Mouse (Mus musculus) neural tube, embryonic 11.5 days (tissue): ENCODE results near the gene Sgms1. TPM values are rescaled to one million over a fixed set of nuclear protein-coding genes. Genes with fewer than 3 reads are reported as not detected.

Source experiments
- ATAC-seq: fragments of 200-750 bp; cut with Nextera tagmentation; 2 replicates; pipeline ENCODE4 v1.8.0; 2017; ENCODE audit warnings: moderate number of reproducible peaks, mild to moderate bottlenecking, moderate TSS enrichment, moderate library complexity; ENCODE audit not compliant: insufficient read depth, low FRiP score, low TSS enrichment
- DNase-seq: peaks from one replicate; pipeline ENCODE4 v3.0.0-alpha.2; 2015; ENCODE audit warnings: low spot score
- H3K27ac ChIP-seq: fragments of 300-500 bp; sonication (generic); 2 replicates; pipeline ENCODE4 v1.5.1; 2014; ENCODE audit warnings: low read depth, mild to moderate bottlenecking, low read length
- H3K27me3 ChIP-seq: fragments of 300-500 bp; sonication (generic); 2 replicates; pipeline ENCODE4 v1.6.1; 2014; ENCODE audit warnings: mild to moderate bottlenecking, low read length, mixed read lengths; ENCODE audit not compliant: control insufficient read depth, insufficient read depth
- H3K36me3 ChIP-seq: fragments of 300-500 bp; sonication (generic); 2 replicates; pipeline ENCODE4 v1.6.1; 2014; ENCODE audit warnings: mild to moderate bottlenecking, low read length, moderate library complexity, mixed read lengths; ENCODE audit not compliant: control insufficient read depth, insufficient read depth
- H3K4me1 ChIP-seq: fragments of 300-500 bp; sonication (generic); 2 replicates; pipeline ENCODE4 v1.6.1; 2014; ENCODE audit warnings: low read length, mixed read lengths; ENCODE audit not compliant: control insufficient read depth, insufficient read depth
- H3K4me2 ChIP-seq: fragments of 300-500 bp; sonication (generic); 2 replicates; pipeline ENCODE4 v1.6.1; 2014; ENCODE audit warnings: low read depth, mild to moderate bottlenecking, moderate library complexity
- H3K4me3 ChIP-seq: fragments of 300-500 bp; sonication (generic); 2 replicates; pipeline ENCODE4 v1.5.1; 2014; ENCODE audit warnings: low read depth, low read length
- H3K9ac ChIP-seq: fragments of 300-500 bp; sonication (generic); 2 replicates; pipeline ENCODE4 v1.6.1; 2014; ENCODE audit warnings: mild to moderate bottlenecking, low read length
- H3K9me3 ChIP-seq: fragments of 300-500 bp; sonication (generic); 2 replicates; pipeline ENCODE4 v1.6.1; 2016; ENCODE audit warnings: low read length; ENCODE audit not compliant: control insufficient read depth
- WGBS: fragments of 180-500 bp; shearing (Covaris S2); extraction: QIAGEN DNeasy Blood & Tissue Kit; methylation state at CpG from one replicate; pipeline ENCODE4 v1.1.7; 2014; 5-methylcytosine and 5-hydroxymethylcytosine counted together
- polyA plus RNA-seq: library from polyadenylated mRNA; unstranded; fragments of >200 nt; fragmentation: Nextera tagmentation; extraction: Ambion mirVana; gene quantifications from 2 replicates; pipeline ENCODE4 v1.2.1, GENCODE M21; 2014

Sgms1 gene
- polyA plus RNA-seq, 1 experiment from 2014 or later: 11.0 TPM

DNA sequence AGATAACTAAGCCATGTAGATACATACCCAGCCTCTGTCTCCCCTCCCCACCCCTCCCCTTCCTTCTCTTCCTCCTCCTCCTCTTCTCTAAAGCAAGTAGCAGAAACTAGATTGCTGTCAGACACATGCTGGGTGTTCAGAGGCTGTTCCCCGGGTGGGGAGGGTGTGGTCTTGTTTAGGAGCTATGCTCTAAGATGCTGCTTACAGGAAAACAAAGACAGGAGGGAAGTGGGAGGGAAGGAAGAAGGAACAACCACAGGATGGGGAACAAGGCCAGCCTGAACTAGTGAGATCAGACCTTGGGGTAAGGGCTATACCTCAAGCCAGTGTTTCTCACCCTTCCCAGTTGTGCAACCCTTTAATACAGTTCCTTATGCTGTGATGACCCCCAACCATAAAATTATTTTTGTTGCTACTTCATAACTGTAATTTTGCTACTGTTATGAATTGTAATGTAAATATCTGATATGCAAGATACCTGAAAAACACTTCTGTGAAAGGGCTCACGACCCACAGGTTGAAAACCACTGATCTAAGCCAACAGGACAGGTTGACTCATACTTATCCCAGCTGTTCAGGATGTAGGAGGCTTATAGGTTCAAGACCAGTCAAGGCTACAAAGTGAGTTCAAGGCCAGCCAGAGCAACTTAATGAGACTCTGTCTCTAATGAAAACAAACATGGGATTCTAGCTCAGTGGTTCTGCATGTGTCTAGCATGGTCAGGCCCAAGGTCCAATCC, 61.3 kb downstream of the Sgms1 start:
- no peak for ATAC-seq
- no peaks in the 10 kb centered on the region for H3K4me1 ChIP-seq
- H3K9ac ChIP-seq: no peak overlapping the region
- DNase-seq: no peak
- WGBS: 52% methylated on average over 2 of the region's 2 CpGs
- no peaks in the 10 kb centered on the region for H3K36me3 ChIP-seq
- H3K4me2 ChIP-seq: no peak overlapping the region
- no peaks in the 10 kb centered on the region for H3K27me3 ChIP-seq
- no peaks in the 10 kb centered on the region for H3K9me3 ChIP-seq
- no peak overlapping the region for H3K4me3 ChIP-seq
- no peak overlapping the region for H3K27ac ChIP-seq

DNA sequence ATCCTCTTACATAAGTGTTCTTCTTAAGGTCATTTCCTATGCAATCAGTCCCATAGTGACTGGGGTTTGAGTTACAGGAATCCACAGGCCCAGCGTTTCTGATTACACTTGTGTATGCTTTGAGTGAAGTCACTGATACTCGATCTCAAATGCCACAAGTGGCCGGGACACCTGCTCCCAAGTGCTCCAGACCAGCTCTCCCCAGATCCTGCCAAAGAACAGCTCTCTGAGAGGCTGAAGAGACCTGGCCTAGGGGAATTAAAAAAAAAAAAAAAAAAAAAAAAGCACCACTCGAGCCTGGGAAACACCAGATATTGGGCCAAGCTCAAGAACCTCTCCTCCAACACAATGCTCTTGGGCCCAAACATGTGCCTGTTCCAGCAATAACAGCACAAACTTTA, 62.9 kb downstream of the Sgms1 start:
- DNase-seq (no peak), ATAC-seq (no peak)
- Histone ChIP-seq H3K4me2 (no peak overlapping the region), H3K4me1 (no peaks in the 10 kb centered on the region), H3K27ac (no peak overlapping the region), H3K27me3 (no peaks in the 10 kb centered on the region), H3K9ac (no peak overlapping the region), H3K4me3 (no peak overlapping the region), H3K36me3 (no peaks in the 10 kb centered on the region), H3K9me3 (no peaks in the 10 kb centered on the region)
- 66% methylated on average over 4 of the region's 4 CpGs for WGBS

DNA sequence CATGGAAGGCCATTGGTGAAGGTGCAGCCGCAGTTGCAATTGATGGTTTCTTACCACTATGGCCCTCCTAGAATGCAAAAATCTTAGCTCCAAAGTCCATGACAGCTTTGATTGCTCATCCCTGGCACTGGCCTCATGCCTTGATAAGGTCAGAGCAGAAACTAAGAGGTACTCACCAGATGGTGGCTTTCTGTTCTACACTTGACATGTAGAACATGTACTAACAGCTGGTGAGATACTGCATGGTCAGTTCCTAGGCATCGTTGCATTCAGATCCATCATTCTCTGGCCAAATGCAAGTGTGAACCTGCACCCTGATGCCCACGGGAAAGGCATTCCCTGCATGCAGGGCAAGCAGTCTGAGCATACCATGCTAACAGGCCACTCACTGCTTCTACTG, 63.4 kb downstream of the Sgms1 start:
- no peak for DNase-seq
- Histone ChIP-seq H3K9me3 (no peaks in the 10 kb centered on the region), H3K4me2 (no peak overlapping the region), H3K36me3 (no peaks in the 10 kb centered on the region), H3K4me3 (no peak overlapping the region), H3K27ac (no peak overlapping the region), H3K4me1 (no peaks in the 10 kb centered on the region), H3K9ac (no peak overlapping the region), H3K27me3 (no peaks in the 10 kb centered on the region)
- no peak for ATAC-seq
- WGBS: 83% methylated on average over 3 of the region's 3 CpGs

DNA sequence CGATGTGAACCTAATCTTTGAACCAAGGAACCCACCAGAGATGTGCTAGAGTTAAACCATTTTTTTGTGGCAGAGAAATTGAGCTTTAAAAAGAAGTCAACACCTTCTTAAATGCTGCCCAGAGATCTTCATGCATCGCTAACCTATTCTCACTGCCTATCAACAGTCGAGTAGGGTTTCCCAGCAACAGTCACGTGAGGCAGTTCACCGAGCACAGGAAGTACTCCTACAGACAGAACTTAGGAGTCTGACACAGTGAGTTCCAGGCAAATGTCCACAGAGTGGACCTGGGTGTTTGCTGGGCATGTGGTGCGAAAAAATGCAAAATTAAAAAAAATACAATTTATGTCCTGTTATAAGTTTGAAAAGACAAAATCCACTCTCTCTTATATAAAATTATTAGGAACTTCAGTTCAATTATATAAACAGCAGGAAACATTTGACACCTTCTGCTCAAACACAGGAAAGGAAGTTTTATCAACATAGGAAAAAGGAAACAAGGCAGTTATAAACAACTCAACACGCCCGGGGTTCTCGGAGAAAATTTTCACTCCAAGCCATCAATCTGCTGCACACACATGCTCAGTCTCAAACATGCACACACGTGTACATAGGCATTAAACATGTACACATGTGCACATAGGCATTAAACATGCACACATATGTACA, 64.3 kb downstream of the Sgms1 start:
- H3K27ac ChIP-seq: no peak overlapping the region
- no peak overlapping the region for H3K4me2 ChIP-seq
- no peaks in the 10 kb centered on the region for H3K27me3 ChIP-seq
- H3K9me3 ChIP-seq: no peaks in the 10 kb centered on the region
- H3K36me3 ChIP-seq: no peaks in the 10 kb centered on the region
- WGBS: 64% methylated on average over 10 of the region's 10 CpGs
- H3K4me1 ChIP-seq: no peaks in the 10 kb centered on the region
- ATAC-seq: no peak
- DNase-seq: no peak
- H3K4me3 ChIP-seq: no peak overlapping the region
- no peak overlapping the region for H3K9ac ChIP-seq

DNA sequence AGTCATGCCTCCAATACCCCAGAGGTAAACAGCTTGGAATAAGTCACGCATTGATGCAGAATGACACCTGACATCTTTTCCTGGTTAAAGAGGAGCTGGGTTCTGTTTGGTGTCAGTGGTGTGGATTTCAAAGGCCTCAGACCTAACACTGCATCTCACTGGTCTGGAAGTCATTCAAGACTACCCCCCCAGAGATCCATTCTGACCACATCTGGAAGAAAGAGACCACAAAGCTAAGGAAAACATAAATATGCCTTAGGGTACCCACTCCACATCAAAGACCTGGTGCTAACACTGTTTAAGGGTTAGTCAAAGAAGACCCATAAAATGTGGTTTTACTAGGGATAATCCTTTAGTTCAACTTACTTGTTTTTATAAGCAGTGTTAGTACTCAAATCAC, 65.0 kb downstream of the Sgms1 start:
- Histone ChIP-seq H3K36me3 (no peaks in the 10 kb centered on the region), H3K9ac (no peak overlapping the region), H3K4me2 (no peak overlapping the region), H3K27ac (no peak overlapping the region), H3K4me3 (no peak overlapping the region), H3K4me1 (no peaks in the 10 kb centered on the region; the same call in 1 of the 2 replicates), H3K9me3 (no peaks in the 10 kb centered on the region), H3K27me3 (no peaks in the 10 kb centered on the region)
- 60% methylated on average over 1 of the region's 1 CpGs for WGBS
- ATAC-seq: no peak
- DNase-seq: no peak

DNA sequence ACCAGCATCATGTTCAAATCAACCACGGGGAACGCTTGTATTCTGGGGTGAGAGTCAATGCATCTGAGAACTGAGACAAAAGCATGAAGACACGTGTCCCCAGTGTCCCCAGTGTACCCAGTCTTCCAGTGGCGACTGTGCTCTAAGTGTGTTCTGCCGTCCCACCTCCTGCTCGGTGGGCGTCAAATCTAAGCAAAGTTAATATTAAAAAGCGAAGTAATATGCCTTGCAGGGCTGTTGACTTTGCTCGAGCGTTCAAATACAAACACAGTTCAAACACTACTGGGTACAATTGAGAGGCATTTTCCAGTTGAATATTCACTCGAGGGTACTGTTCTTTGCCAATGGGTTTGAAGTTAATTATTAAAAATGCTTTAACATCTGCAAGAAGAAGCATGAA, 66.4 kb downstream of the Sgms1 start:
- WGBS: 50% methylated on average over 11 of the region's 11 CpGs
- ATAC-seq: no peak

DNA sequence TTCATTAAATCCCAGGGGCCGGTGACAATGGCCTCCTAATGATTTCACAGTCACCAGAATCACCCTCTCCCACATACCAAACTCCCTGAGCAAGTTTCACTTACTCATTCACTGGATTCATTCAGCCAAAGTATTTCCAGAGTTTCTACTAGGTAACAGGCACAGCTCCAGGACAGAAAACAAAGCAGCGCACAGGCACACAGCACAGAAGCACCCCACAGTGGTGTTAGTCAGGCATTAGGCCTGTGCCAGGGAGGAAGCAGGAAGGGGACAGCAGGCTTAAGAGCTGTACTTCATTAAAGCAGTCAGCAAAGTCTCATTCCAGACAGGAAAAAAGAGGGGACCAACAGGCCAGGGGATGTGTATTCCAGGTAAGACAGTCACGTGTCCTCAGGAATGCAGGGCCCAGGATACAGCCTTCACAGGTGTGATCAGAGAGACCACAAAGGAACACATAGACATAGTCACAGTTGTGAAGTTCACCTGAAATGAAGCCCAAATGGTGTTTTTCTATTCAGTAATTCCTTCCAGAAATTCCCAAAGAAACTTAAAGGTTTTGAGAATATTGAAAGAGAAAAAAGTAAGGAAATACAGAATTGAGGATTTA, 67.0 kb downstream of the Sgms1 start:
- Histone ChIP-seq H3K36me3 (no peaks in the 10 kb centered on the region), H3K9me3 (no peaks in the 10 kb centered on the region), H3K27ac (no peak overlapping the region), H3K4me2 (no peak overlapping the region), H3K4me3 (no peak overlapping the region), H3K9ac (no peak overlapping the region), H3K4me1 (no peaks in the 10 kb centered on the region; the same call in 1 of the 2 replicates), H3K27me3 (no peaks in the 10 kb centered on the region)
- WGBS: 38% methylated on average over 3 of the region's 3 CpGs
- no peak for DNase-seq
- ATAC-seq: no peak

More for the DNA sequence above, 66.4 kb downstream of the Sgms1 start:
- no peaks in the 10 kb centered on the region for H3K27me3 ChIP-seq
- H3K36me3 ChIP-seq: no peaks in the 10 kb centered on the region
- H3K4me1 ChIP-seq: no peaks in the 10 kb centered on the region; the same call in 1 of the 2 replicates
- no peak overlapping the region for H3K9ac ChIP-seq
- H3K4me2 ChIP-seq: no peak overlapping the region
- H3K9me3 ChIP-seq: no peaks in the 10 kb centered on the region
- no peak for DNase-seq
- no peak overlapping the region for H3K27ac ChIP-seq
- H3K4me3 ChIP-seq: no peak overlapping the region

DNA sequence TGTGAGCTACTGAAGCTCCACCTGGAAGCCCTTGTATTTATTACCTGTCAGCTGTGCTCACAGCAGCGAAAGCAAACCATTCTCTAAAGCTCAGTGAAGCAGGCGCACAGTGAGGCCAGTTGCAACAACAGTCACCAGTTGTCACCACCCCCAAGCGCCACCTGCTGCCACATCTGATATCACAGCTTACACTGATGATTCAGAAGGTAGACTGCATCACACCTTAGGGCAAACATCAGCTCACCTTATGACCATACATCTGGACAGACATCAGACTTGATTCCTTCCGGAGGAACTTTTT, 69.2 kb downstream of the Sgms1 start:
- no peaks in the 10 kb centered on the region; the same call in 1 of the 2 replicates for H3K4me1 ChIP-seq
- H3K4me3 ChIP-seq: no peak overlapping the region
- no peaks in the 10 kb centered on the region for H3K36me3 ChIP-seq
- H3K9ac ChIP-seq: no peak overlapping the region
- no peak overlapping the region for H3K4me2 ChIP-seq
- H3K9me3 ChIP-seq: no peaks in the 10 kb centered on the region
- ATAC-seq: 0 out of 2 replicates have a peak, but pooled peaks have one; percentile 27
- peak; percentile 35 for DNase-seq
- no peak overlapping the region for H3K27ac ChIP-seq
- 50% methylated on average over 4 of the region's 4 CpGs for WGBS
- no peaks in the 10 kb centered on the region for H3K27me3 ChIP-seq
